Mouse (Mus musculus): ENCODE data around the gene Cstf3.

Gene Cstf3

GRCm38 (mm10) chr2:104603431-104603830 lies 13.1 kb downstream of the Cstf3 start:
- no peak for DNase-seq (ENCODE audit: low read depth, low spot score)

GRCm38 (mm10) chr2:104604718-104605117 lies 14.4 kb downstream of the Cstf3 start:
- DNase-seq (ENCODE audit: low read depth, low spot score), result no peak

- DNase-seq (ENCODE audit: low read depth, low spot score), result no peak
Measured at GRCm38 (mm10) chr2:104605560-104605959, 15.2 kb downstream of the Cstf3 start.

- DNase-seq (ENCODE audit: low read depth, low spot score), result no peak
Measured at GRCm38 (mm10) chr2:104614786-104615185, 24.5 kb downstream of the Cstf3 start.

DNA sequence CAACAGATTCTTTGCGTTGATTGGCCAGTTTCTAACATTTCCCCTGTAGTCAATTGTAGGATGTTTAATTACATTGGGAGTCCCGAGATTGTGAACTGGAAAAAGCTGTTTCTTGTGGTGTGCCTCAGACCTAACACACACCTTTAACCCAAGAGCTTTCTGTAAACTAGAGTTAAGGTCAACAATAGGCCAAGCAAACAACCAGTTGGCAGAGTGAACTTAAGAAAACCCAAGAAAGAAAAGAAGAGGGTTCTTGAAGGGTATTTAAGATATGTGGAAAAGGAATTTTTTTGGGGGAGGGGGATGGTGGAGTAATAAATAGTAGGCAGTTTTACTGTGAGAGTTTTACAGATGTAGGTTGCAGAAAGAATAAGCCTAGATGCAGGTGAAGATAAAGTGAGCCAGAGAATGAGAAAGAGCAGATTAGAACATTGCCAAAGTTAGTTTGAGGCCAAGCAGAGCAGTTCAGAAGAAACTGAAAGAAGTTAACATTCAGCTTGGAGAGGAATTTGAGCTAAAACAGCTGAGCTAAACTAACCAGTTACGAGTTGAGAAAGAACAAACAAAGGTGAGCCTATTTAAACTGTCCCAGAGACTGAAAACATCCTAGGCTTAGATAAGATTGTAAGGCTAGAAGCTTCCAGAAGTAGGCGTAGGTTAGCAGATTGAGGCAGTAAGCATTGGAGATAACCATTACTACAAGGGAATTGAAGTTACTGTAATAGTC lies 25.8 kb downstream of the Cstf3 start:
- no peak for DNase-seq (ENCODE audit: low read depth, low spot score)

GRCm38 (mm10) chr2:104658659-104659058 lies 68.3 kb downstream of the Cstf3 start:
- no peak for DNase-seq (ENCODE audit: low read depth, low spot score)

GRCm38 (mm10) chr2:104663372-104664100 lies 73.2 kb downstream of the Cstf3 start:
- DNase-seq (ENCODE audit: low read depth, low spot score), result no peak

DNA sequence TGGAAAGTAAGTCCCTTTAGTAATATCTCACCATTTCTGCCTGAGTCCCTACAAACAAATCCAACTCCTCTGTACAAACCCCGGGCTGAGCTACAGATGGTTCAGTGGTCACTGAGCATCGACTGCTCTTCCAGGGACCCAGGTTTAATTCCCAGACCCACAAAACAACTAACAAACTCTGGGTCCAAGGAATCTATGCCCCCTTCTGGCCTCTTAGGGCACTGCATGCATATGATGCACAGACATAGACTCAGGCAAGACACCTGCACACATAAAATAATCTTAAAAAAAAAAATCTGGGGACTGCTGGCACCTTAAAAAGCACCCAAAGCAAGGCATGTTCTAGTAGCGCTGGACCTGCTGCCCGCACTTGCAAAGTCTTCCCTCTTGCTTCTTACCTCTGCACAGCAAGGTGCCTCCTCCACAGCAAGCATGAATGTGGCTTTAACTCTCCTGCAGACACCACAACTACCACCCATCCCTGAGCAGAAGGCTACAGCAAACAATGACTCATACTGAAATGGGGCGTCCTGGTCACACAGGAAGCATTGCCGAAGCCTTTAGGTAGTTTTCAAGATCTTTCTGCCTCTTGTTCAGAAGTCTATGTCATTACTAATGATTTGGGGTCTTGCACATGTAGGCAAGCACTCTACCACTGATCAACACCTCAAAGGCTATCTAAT lies 78.9 kb downstream of the Cstf3 start:
- peak; percentile 10 for DNase-seq (ENCODE audit: low read depth, low spot score)

- no peak for DNase-seq (ENCODE audit: low read depth, low spot score)
Measured at GRCm38 (mm10) chr2:104671724-104672123, 81.4 kb downstream of the Cstf3 start.

GRCm38 (mm10) chr2:104677326-104677725 lies 87.0 kb downstream of the Cstf3 start:
- DNase-seq (ENCODE audit: low read depth, low spot score), result no peak

DNA sequence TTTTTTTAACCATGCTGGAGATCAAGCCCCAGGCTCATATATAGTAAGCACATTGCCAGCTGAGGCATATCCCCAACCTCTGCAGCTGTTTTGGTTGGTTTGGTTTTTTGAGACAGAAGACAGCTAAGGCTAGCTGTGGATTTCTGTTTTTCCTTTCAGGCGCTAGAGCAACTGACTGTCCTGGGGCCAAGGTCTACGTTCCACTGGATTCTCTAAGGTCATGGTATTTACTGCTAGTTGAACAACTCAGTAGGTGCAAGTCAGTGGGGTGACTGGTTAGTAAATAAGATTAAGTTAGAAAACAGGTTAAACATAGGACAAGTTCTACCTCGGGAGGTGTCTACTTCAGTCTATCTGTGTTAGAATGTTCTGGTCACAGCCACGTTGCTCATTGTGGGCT lies 94.4 kb downstream of the Cstf3 start:
- no peak for DNase-seq (ENCODE audit: low read depth, low spot score)

DNA sequence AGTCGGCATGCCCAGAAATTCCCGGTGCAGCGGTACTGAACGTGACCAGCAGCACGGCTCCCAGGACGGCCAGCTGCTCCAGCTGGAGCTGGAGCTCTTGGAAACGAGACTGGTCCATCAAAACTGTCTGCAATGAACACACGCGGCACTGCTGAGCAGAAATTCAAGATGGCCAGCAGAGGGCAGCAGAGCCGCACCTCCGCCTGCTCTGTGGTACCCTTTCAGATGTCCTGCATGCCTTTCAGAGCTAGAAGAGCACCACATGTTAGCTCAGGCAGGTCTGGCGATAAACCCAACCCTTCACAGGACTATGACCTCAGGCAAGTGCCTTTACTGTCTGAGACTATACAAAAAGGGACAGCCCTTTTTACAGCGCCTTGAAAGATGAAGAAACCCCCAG lies 95.1 kb downstream of the Cstf3 start:
- peak; percentile 78 for DNase-seq (ENCODE audit: low read depth, low spot score)

GRCm38 (mm10) chr2:104687261-104687660 lies 96.9 kb downstream of the Cstf3 start:
- DNase-seq (ENCODE audit: low read depth, low spot score), result no peak

- no peak for DNase-seq (ENCODE audit: low read depth, low spot score)
Measured at GRCm38 (mm10) chr2:104688321-104688720, 98.0 kb downstream of the Cstf3 start.

DNA sequence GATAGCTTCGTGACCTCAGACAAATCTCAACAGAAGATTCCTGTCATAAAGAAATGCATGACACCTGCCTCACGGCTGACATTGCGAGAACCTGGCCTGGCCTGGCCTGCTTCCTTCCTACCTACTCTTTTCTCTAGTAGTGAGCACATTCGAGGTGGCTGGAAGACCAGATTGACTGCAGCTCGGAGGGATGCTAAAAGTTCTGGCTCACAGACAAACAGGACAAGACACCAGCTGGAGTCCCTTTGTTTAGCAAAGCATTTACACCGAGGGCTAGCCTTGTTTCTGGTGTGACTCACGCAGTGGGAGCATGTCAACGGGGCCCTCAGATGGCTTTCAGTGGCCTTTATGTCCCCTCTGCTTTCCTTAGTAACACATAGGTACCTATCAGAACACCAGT lies 98.4 kb downstream of the Cstf3 start:
- DNase-seq (ENCODE audit: low read depth, low spot score), result no peak

DNA sequence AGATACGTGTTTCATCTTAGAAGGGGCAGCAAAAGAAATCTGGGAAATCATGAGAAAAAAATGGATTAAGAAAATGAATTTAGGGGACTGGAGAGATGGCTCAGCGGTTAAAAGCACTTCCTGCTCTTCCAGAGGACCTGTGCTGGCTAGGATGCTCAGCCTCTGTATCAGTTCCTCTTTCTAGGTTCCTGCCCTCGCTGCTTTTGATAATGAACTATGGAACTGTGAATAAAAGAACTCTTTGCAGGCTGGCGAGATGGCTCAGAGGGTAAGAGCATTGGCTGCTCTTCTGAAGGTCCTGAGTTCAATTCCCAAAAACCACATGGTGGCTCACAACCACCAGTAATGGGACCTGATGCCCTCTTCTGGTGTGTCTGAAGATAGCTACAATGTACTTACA lies 100.4 kb downstream of the Cstf3 start:
- no peak for DNase-seq (ENCODE audit: low read depth, low spot score)

GRCm38 (mm10) chr2:104692551-104692950 lies 102.2 kb downstream of the Cstf3 start:
- no peak for DNase-seq (ENCODE audit: low read depth, low spot score)

DNA sequence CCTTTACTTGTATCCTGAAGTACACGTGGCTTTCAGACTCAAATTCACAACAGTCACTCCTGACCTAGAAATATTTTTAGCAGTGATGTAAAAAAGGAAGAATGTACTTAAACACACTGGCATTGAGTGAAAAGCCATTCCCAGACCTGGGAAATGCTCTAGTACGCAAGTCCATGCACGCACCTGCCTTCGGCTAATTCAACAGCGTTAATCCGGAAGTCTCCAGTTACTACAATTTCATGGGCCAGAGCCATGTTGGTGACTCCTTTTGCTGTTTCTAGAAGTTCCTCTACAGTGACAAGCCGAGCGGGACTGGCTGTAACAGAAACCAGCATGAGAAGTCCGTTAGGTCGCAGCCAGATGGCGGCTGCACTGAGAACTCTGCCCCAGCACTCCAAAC lies 109.3 kb downstream of the Cstf3 start:
- no peak for DNase-seq (ENCODE audit: low read depth, low spot score)

DNA sequence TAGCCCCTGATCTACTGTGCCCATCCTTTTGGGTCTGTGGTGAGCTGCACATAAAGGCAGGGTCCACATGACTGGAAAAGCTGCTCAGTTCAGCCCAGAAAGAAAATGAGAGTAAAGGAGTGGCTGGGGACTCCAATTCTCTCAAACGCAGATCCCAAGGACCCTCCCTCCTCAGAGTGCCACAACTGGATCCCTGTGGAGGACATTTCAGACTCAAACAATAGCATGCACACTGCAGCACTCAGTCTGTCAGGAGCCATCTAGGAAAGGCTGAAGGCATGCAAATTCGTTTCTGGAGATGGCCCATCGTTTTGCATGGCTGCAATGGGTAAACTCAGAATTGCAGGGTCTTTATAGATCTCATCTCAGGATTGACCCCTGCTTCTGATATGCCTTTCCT lies 112.8 kb downstream of the Cstf3 start:
- no peak for DNase-seq (ENCODE audit: low read depth, low spot score)

DNA sequence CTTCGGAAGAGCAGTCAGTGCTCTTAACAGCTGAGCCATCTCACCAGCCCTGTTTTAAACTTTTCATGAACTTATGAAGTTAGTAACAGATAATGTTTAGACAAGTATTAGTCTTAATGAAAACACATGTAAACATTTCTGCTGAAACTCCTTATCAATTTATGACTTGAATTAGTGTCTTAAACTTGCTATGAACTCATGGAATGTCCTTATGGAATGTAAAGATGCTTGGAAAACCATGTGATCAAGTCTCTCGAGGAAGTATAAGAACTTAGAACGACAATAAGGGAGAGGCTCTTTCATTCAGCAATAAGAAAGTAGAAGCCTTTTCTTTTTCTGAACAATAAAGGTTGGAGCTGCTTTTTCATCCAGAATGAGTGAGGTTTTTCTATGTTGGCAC lies 114.0 kb downstream of the Cstf3 start:
- DNase-seq (ENCODE audit: low read depth, low spot score), result no peak

GRCm38 (mm10) chr2:104709786-104710337 lies 119.5 kb downstream of the Cstf3 start:
- no peak for DNase-seq (ENCODE audit: low read depth, low spot score)

DNA sequence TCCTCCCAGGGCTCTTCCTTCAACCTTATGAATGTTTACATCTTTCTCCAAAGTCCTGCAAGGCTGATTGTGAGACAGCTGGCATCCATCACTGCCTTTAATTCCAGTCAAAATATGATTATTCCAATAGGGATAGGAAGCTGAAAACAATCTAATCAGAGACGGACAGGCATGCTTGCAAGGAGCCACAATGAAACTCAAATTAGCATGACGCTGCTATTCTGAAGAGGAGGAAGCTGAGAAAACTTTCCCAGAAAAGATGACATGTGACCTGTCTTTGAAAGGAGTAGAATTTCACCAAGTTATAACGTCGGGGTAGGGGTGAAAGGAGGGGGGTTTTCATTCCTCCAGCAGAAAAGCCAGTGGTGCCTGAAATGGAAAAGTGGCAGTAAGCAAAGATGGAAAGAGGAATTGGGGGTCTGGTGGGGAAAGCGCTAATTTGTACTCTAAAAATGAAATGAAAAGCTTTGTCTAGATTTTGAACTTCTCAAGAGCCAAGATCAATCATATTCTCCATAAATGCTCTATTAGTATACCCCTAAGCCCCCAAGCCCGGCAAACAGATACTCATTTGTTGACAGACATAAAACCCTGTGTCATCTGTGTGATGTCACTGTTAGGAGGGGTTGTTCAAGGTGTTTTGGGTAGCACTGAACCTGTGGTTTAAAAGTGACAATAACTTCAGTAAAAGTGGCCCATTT lies 120.5 kb downstream of the Cstf3 start:
- no peak for DNase-seq (ENCODE audit: low read depth, low spot score)
